Mouse (Mus musculus) myocyte (in vitro differentiated cells): ENCODE data around the gene Smg9. TPM values are rescaled to one million over a fixed set of nuclear protein-coding genes. Genes with fewer than 3 reads are reported as not detected.
A peak's percentile ranks its signal among the peaks of the same experiment; 100 is the strongest.
"Not testable (repeated sequence)": the region's sequence is repeated elsewhere in the genome, so short reads cannot be mapped to it uniquely, and the experiment has no call there.

Experiments
- H3K27me3 ChIP-seq: one replicate; pipeline ENCODE4 v1.6.1; 2011; ENCODE audit not compliant: control insufficient read depth, insufficient read depth, insufficient read length
- H3K36me3 ChIP-seq: one replicate; pipeline ENCODE4 v1.6.1; 2011; ENCODE audit not compliant: control insufficient read depth, insufficient read depth
- H3K4me2 ChIP-seq: one replicate; pipeline ENCODE4 v1.6.1; 2011; ENCODE audit warnings: low read depth, control low read depth
- H3K4me3 ChIP-seq: one replicate; pipeline ENCODE4 v1.5.1; 2011; ENCODE audit warnings: mild to moderate bottlenecking, control low read depth, moderate library complexity
- H3K79me2 ChIP-seq: one replicate; pipeline ENCODE4 v1.6.1; 2011; ENCODE audit not compliant: control insufficient read depth, insufficient read depth
- H3ac ChIP-seq: one replicate; pipeline ENCODE4 v1.6.1; 2011; ENCODE audit not compliant: control insufficient read depth, insufficient read length
- CEBPB ChIP-seq: IDR thresholded peaks from 2 replicates; pipeline ENCODE4 v1.6.1; 2011; ENCODE audit warnings: mild to moderate bottlenecking, moderate library complexity; ENCODE audit not compliant: poor library complexity, insufficient read depth, severe bottlenecking
- E2F4 ChIP-seq: IDR thresholded peaks from one replicate; pipeline ENCODE4 v1.6.1; 2011; ENCODE audit warnings: mild to moderate bottlenecking, control low read depth, moderate library complexity; ENCODE audit not compliant: insufficient read depth
- MAX ChIP-seq: IDR thresholded peaks from one replicate; pipeline ENCODE4 v1.6.1; 2011; ENCODE audit warnings: low read depth, mild to moderate bottlenecking, control low read depth
- MYOD1 ChIP-seq, 3 experiments: IDR thresholded peaks; one replicate each; pipeline ENCODE4 v1.6.1; 2011; ENCODE audit warnings: control low read depth in 2 of 3, low read depth in 2 of 3, mild to moderate bottlenecking in 2 of 3, moderate library complexity in 1 of 3; ENCODE audit not compliant: insufficient read length in 2 of 3, control insufficient read depth in 1 of 3
- MYOG ChIP-seq, 3 experiments: IDR thresholded peaks; one replicate each; pipeline ENCODE4 v1.6.1; 2011; ENCODE audit warnings: control low read depth in 2 of 3, low read depth in 2 of 3, mild to moderate bottlenecking in 2 of 3; ENCODE audit not compliant: insufficient read length in 2 of 3, control insufficient read depth in 1 of 3, insufficient read depth in 1 of 3
- POLR2A ChIP-seq: IDR thresholded peaks from one replicate; pipeline ENCODE4 v1.6.1; 2011; ENCODE audit warnings: low read depth, mild to moderate bottlenecking, control low read depth, moderate library complexity; ENCODE audit not compliant: insufficient read length
- POLR2AphosphoS2 ChIP-seq: IDR thresholded peaks from one replicate; pipeline ENCODE4 v1.6.1; 2011; ENCODE audit warnings: low read depth, control low read depth; ENCODE audit not compliant: insufficient read length
- REST ChIP-seq: IDR thresholded peaks from one replicate; pipeline ENCODE4 v1.6.1; 2011; ENCODE audit warnings: mild to moderate bottlenecking, control low read depth, moderate library complexity; ENCODE audit not compliant: insufficient read depth, insufficient read length
- SRF ChIP-seq: IDR thresholded peaks from one replicate; pipeline ENCODE4 v1.6.1; 2011; ENCODE audit warnings: low read depth; ENCODE audit not compliant: control insufficient read depth, insufficient read length
- TCF12 ChIP-seq: IDR thresholded peaks from one replicate; pipeline ENCODE4 v1.6.1; 2011; ENCODE audit warnings: mild to moderate bottlenecking, control low read depth; ENCODE audit not compliant: poor library complexity, insufficient read depth, severe bottlenecking
- TCF3 ChIP-seq: IDR thresholded peaks from one replicate; pipeline ENCODE4 v1.6.1; 2011; ENCODE audit warnings: low read depth, control low read depth; ENCODE audit not compliant: insufficient read length
- USF1 ChIP-seq: IDR thresholded peaks from one replicate; pipeline ENCODE4 v1.6.1; 2011; ENCODE audit warnings: low read depth, mild to moderate bottlenecking, control low read depth, moderate library complexity
- polyA plus RNA-seq: library from polyadenylated mRNA; unstranded; fragments of >200 nt; fragmentation: generic; extraction: Trizol; gene quantifications from one replicate; pipeline ENCODE4 v1.2.1, GENCODE M21; 2012; ENCODE audit warnings: missing spikeins

Gene Smg9
- polyA plus RNA-seq, 1 experiment, result 17.4 TPM

- H3K79me2 ChIP-seq, result peaks cover 6% of the 10 kb centered on the region
- no peaks in the 10 kb centered on the region for H3K36me3 ChIP-seq
- H3K4me3 ChIP-seq, result no peak overlapping the region
- H3K4me2 ChIP-seq, result no peak overlapping the region
- TF ChIP-seq POLR2AphosphoS2 (no peak), MAX (no peak), CEBPB (no peak), TCF12 (no peak), MYOG (IDR thresholded peaks at IDR 0.05; ENCODE audit: control insufficient read depth in 1 of 3, insufficient read depth in 1 of 3, insufficient read length in 2 of 3, low read depth in 2 of 3) (no peak), USF1 (no peak), TCF3 (no peak)
- no peaks in the 10 kb centered on the region for H3K27me3 ChIP-seq
- no peak overlapping the region for H3ac ChIP-seq
Observed at GRCm38 (mm10) chr7:24396832-24397231, 2.6 kb upstream of the Smg9 start.

- peak overlapping the region; percentile 75 for H3K4me3 ChIP-seq
- TF ChIP-seq SRF (no peak), MYOD1 (IDR thresholded peaks at IDR 0.05; ENCODE audit: control insufficient read depth in 1 of 3, insufficient read length in 2 of 3, low read depth in 2 of 3) (no peak), CEBPB (no peak), MYOG (IDR thresholded peaks at IDR 0.05; ENCODE audit: control insufficient read depth in 1 of 3, insufficient read depth in 1 of 3, insufficient read length in 2 of 3, low read depth in 2 of 3) (no peak), MAX (no peak), E2F4 (no peak), REST (no peak), POLR2A (no peak), TCF12 (no peak), POLR2AphosphoS2 (no peak), TCF3 (no peak), USF1 (no peak)
- H3ac ChIP-seq, result no peak overlapping the region
- no peaks in the 10 kb centered on the region for H3K27me3 ChIP-seq
- H3K4me2 ChIP-seq, result peak overlapping the region; percentile 72
- H3K36me3 ChIP-seq, result no peaks in the 10 kb centered on the region
- H3K79me2 ChIP-seq, result peaks cover 9% of the 10 kb centered on the region
Observed at GRCm38 (mm10) chr7:24398364-24398913, 980 bp upstream of the Smg9 start.

DNA sequence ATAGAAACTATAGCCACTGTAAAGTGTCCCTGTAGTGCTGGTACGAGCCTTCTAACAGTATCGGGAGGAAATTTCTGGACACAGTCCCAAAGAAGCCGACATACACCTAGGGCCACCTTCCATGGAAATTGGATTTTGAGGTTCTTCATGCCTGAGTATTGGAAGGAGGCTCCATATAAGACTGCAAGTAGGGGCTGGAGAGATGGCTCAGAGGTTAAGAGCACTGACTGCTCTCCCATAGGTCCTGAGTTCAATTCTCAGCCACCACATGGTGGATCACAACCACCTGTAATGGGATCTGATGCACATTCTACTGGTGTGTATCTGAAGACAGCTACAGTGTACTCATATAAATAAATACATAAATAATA lies 648 bp downstream of the Smg9 start:
- Histone ChIP-seq H3K27me3 (no peaks in the 10 kb centered on the region), H3ac (peak overlapping the region; percentile 81), H3K79me2 (peaks cover 9% of the 10 kb centered on the region), H3K36me3 (no peaks in the 10 kb centered on the region), H3K4me2 (peak overlapping the region; percentile 92), H3K4me3 (peak overlapping the region; percentile 75)
- TF ChIP-seq TCF12, result no peak
- no peak for TF ChIP-seq MYOD1 (IDR thresholded peaks at IDR 0.05; ENCODE audit: control insufficient read depth in 1 of 3, insufficient read length in 2 of 3, low read depth in 2 of 3)
- no peak for TF ChIP-seq SRF
- no peak for TF ChIP-seq TCF3
- TF ChIP-seq POLR2A, result no peak
- TF ChIP-seq E2F4, result no peak
- TF ChIP-seq MAX, result no peak
- TF ChIP-seq MYOG (IDR thresholded peaks at IDR 0.05; ENCODE audit: control insufficient read depth in 1 of 3, insufficient read depth in 1 of 3, insufficient read length in 2 of 3, low read depth in 2 of 3), result no peak
- TF ChIP-seq REST, result no peak
- TF ChIP-seq POLR2AphosphoS2, result no peak
- TF ChIP-seq USF1, result no peak
- TF ChIP-seq CEBPB, result no peak

- H3ac ChIP-seq, result peak overlapping the region; percentile 81
- not testable (repeated sequence) for H3K79me2 ChIP-seq, H3K27me3 ChIP-seq, H3K4me2 ChIP-seq, H3K36me3 ChIP-seq
- H3K4me3 ChIP-seq, result peak overlapping the region; percentile 75
Observed at GRCm38 (mm10) chr7:24400489-24400888, 1.1 kb downstream of the Smg9 start.

DNA sequence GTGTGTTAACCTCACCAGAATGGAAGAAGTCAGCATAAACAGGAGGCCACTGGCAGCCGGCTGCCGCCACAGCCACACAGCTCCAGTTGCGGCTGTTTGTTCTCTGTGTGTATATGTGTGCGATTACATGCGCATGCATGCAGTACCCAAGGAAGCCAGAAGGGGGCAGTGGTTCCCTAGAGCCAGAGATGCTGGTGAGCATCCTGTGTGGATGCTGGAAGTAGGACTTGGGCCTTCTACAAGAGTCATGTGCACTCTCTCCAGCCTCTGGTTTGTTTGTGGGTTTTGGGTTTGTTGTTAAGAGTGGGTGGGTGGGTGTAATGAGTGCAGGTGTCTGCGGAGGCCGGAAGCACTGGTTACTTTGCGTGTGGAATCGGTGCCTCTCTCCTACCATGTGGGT lies 3.4 kb downstream of the Smg9 start:
- no peaks in the 10 kb centered on the region for H3K27me3 ChIP-seq
- TF ChIP-seq USF1, result no peak
- TF ChIP-seq MYOG (IDR thresholded peaks at IDR 0.05; ENCODE audit: control insufficient read depth in 1 of 3, insufficient read depth in 1 of 3, insufficient read length in 2 of 3, low read depth in 2 of 3), result no peak
- no peak for TF ChIP-seq TCF12
- TF ChIP-seq MYOD1 (IDR thresholded peaks at IDR 0.05; ENCODE audit: control insufficient read depth in 1 of 3, insufficient read length in 2 of 3, low read depth in 2 of 3), result no peak
- no peak for TF ChIP-seq POLR2A
- TF ChIP-seq E2F4, result no peak
- no peak for TF ChIP-seq REST
- no peak for TF ChIP-seq SRF
- TF ChIP-seq TCF3, result no peak
- TF ChIP-seq MAX, result no peak
- no peak for TF ChIP-seq CEBPB
- TF ChIP-seq POLR2AphosphoS2, result no peak
- no peak overlapping the region for H3K4me3 ChIP-seq
- H3K36me3 ChIP-seq, result no peaks in the 10 kb centered on the region
- H3K4me2 ChIP-seq, result no peak overlapping the region
- peaks cover 9% of the 10 kb centered on the region for H3K79me2 ChIP-seq
- no peak overlapping the region for H3ac ChIP-seq
